Mouse (Mus musculus) gastrocnemius, adult 2 months (tissue): ENCODE results near the gene Gm44790. TPM values are rescaled to one million over a fixed set of nuclear protein-coding genes. Genes with fewer than 3 reads are reported as not detected.

Source experiments
- DNase-seq: peaks from one replicate; pipeline ENCODE4 v3.0.0; 2022
- H3K27ac ChIP-seq: fragments of 200-600 bp; 2 replicates; pipeline ENCODE4 v1.8.1; 2022; ENCODE audit warnings: mild to moderate bottlenecking
- H3K4me3 ChIP-seq: fragments of 200-600 bp; 2 replicates; pipeline ENCODE4 v1.8.1; 2022; ENCODE audit warnings: mild to moderate bottlenecking, moderate library complexity
- CTCF ChIP-seq: fragments of 200-600 bp; IDR thresholded peaks from 2 replicates; pipeline ENCODE4 v1.8.1; 2022; ENCODE audit warnings: antibody characterized with exemption, mild to moderate bottlenecking, moderate library complexity
- intact Hi-C: fragments of 180-260 bp; cut with DNase I; formaldehyde crosslinking; loops from one replicate; pipeline ENCODE4 v1.15.1; 2025
- total RNA-seq, 2 experiments: library from RNA; stranded (reverse); gene quantifications; 2 replicates each; pipeline ENCODE4 v1.2.3; 2021

The Gm44790 gene
- total RNA-seq, 2 experiments from 2014 or later, result 0.53 TPM; not detected in 1

- H3K4me3 ChIP-seq, result peak overlapping the region; percentile 80
- H3K27ac ChIP-seq, result peak overlapping the region; percentile 87
- intact Hi-C loops, result no loop called here
- TF ChIP-seq CTCF, result no peak
- no peak for DNase-seq
These were observed 30.5 kb upstream of the Gm44790 start for GRCm38 (mm10) chr6:86395969-86396368.

DNA sequence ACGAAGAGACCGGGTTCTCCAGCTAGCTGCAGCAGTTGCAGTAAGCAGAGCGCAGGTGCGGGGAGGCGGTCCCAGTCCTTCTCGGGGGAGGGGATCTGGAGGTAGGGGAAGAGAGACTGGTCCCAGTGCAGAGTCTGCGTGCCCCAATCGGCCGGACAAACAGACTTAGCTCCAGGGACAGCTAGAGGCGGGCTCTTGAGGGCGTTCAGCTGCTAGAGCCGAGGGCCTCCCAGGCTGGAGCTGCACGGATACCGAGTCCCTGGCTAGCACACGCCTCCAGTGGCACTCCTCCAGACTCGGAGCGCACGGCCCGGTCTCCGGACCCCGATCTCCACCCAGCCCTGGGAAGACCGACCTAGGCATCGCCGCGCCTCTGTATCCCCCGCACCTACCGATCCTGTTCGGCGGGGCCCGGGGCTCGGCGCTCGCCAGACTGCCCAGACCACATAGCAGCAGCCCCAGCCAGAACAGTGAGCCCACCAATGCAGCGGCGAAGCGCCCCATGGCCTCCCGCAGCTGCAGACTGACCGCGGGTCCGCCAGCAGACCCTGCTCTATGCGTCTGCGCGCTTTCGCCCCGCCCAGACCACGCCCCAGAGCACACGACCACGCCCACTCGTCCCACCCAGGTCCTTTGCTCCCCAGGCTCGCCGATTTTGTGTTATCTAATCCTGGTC, 29.7 kb upstream of the Gm44790 start, which contains the start of gene Pcyox1:
Pcyox1 (minus strand) TSS at position 574 of the 676 bp plus-strand sequence.
- TF ChIP-seq CTCF, result no peak
- Histone ChIP-seq H3K4me3 (peak within 1 kb of the TSS; percentile 80), H3K27ac (peak within 1 kb of the TSS; percentile 87)
- peak; percentile 91 for DNase-seq
- intact Hi-C loops, result no loop called here

DNA sequence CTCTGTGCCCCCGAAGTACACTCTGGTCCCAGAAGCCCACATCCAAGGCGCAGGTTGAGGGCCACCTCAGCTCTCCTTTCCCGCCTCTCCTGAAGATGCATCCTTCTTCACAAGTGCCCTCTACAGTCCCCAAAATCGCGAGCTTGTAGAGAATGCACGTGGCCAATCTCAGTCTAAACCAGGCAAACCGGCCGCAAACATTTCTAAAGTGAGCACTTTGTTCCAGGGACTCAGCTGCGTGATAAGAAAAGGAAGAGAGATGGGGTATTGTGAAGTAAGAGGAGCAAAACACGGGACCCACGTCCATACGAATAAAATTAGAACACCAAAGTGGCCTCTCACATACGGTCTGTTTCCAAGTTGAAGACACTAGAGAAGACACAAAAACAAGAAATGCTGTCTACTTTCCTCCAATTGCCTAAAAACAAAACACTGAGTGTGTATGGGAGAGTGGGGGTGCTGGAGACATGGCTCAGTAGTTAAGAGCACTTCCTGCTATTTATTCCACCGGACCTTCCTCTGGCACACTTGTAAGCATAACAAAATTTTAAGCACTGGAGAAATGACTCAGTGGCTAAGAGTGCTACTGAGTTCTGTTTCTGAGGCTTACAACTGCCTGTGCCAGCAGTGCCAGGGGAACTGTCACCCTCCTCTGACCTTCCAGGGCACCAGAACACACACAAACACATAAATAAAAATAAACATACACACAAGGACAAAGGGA, 29.0 kb upstream of the Gm44790 start:
- peak overlapping the region; percentile 80 for H3K4me3 ChIP-seq
- no peak for DNase-seq
- H3K27ac ChIP-seq, result peak overlapping the region; percentile 87
- intact Hi-C loops, result no loop called here
- TF ChIP-seq CTCF, result no peak

DNA sequence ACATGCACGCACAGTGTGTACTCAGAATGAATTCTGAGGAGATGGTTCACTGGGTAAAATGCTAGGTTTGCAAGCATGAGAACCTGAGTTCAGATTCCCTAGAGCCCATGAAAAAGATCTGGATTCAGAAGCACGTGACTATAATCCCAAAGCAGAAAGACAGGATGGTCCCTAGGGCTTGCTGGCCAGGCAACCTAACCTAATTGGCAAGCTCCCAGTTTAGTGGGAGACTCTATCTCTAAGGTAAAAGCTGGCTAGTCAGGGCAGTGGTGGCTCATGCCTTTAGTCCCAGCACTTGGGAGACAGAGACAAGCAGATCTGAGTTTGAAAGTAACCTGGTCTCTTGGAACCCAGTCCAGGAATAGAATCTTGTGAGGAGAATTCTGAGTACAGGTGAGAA, 27.5 kb upstream of the Gm44790 start:
- Histone ChIP-seq H3K4me3 (no peak overlapping the region), H3K27ac (no peak overlapping the region)
- DNase-seq, result no peak
- intact Hi-C loops, result no loop called here
- no peak for TF ChIP-seq CTCF

- H3K4me3 ChIP-seq, result no peak overlapping the region
- intact Hi-C loops, result loop anchor here (5.0 kb wide), 1 partner anchor 258 kb away; no protein-coding TSS in a partner anchor
- TF ChIP-seq CTCF, result no peak
These were observed 26.5 kb upstream of the Gm44790 start for GRCm38 (mm10) chr6:86399995-86400394.

GRCm38 (mm10) chr6:86400972-86401371, 25.5 kb upstream of the Gm44790 start:
- Histone ChIP-seq H3K27ac (peak overlapping the region; percentile 48; the same call in 1 of the 2 replicates), H3K4me3 (peak overlapping the region; percentile 59)
- TF ChIP-seq CTCF, result peak; percentile 88
- intact Hi-C loops, result loop anchor here (1.0 to 5.0 kb wide), 2 partner anchors 36 to 259 kb away; partner anchors contain the start of gene Fam136a
- peak; percentile 79 for DNase-seq

More at GRCm38 (mm10) chr6:86399995-86400394, 26.5 kb upstream of the Gm44790 start:
- DNase-seq, result no peak
- no peak overlapping the region for H3K27ac ChIP-seq

GRCm38 (mm10) chr6:86402681-86403607, 23.5 kb upstream of the Gm44790 start:
- Histone ChIP-seq H3K27ac (peak overlapping the region; percentile 95), H3K4me3 (peak overlapping the region; percentile 81)
- intact Hi-C loops, result loop anchor here (5.0 kb wide), 1 partner anchor 261 kb away; no protein-coding TSS in a partner anchor
- no peak for DNase-seq
- no peak for TF ChIP-seq CTCF

DNA sequence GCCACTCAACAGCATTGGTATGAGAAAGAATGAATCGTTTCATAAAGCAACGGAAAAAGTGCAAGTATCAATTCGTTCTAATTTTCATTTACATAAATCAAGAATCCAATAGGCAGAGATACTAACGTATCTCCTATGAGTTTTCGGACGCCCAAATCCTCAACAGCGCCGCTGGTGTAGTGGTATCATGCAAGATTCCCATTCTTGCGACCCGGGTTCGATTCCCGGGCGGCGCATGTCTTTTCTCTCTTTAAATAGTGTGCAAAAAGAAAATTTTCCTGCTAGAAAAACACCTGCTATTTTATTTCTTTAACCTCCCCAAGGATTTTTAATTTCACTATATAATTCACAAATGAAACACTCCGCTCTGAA, 22.7 kb upstream of the Gm44790 start:
- intact Hi-C loops, result loop anchor here (5.0 kb wide), 1 partner anchor 261 kb away; no protein-coding TSS in a partner anchor
- DNase-seq, result no peak
- Histone ChIP-seq H3K4me3 (peak overlapping the region; percentile 81), H3K27ac (peak overlapping the region; percentile 95)
- TF ChIP-seq CTCF, result peak; percentile 8; the same call in 1 of the 2 replicates

DNA sequence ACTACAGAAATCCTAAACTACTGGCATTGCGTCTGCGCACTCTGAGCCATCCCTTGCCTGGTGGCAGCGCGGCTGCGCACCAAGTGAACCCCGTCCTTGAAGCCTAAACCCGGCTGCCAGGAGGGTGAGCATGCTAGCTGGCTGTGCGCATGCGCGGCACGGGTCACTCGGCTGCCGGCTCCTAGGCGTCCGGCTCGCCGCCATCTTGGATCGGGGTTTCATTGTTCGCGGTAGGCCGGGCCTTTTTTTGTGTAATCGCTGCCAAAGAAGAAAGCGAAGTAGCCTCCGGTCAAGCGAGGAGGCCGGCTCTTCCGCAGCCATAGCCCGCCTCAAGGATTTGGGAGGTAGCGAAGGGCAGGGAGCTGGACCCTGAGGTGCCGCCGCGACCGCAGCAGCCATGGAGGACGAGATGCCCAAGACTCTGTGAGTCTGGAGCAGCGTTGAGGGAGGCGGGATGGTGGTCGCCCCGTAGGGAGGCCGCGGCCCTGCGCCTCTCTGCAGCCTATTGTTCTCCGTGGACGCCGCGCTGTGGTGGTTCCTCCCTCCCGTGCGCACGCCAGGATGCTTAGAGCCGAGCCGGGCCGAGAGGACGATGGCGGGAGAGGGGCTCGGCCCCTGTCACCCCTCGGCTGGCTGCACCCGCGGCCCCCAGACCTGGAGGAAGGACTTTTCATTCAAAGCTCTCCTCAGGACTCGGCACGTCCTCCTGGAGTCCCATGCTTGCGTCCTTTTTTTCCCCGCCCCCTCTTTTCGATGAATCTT, 22.2 kb upstream of the Gm44790 start, which contains the start of gene Tia1:
Tia1 (plus strand) TSS at position 120 of the 762 bp plus-strand sequence.
- intact Hi-C loops, result loop anchor here (5.0 kb wide), 1 partner anchor 262 kb away; no protein-coding TSS in a partner anchor
- Histone ChIP-seq H3K4me3 (peak within 1 kb of the TSS; percentile 81), H3K27ac (peak within 1 kb of the TSS; percentile 95)
- no peak; the same call in 1 of the 2 replicates for TF ChIP-seq CTCF
- peak; percentile 99 for DNase-seq

- no peak for DNase-seq
- intact Hi-C loops, result loop anchor here (5.0 kb wide), 1 partner anchor 263 kb away; no protein-coding TSS in a partner anchor
- TF ChIP-seq CTCF, result no peak
- peak overlapping the region; percentile 81 for H3K4me3 ChIP-seq
- H3K27ac ChIP-seq, result peak overlapping the region; percentile 95
These were observed 21.5 kb upstream of the Gm44790 start for GRCm38 (mm10) chr6:86404996-86405395.

DNA sequence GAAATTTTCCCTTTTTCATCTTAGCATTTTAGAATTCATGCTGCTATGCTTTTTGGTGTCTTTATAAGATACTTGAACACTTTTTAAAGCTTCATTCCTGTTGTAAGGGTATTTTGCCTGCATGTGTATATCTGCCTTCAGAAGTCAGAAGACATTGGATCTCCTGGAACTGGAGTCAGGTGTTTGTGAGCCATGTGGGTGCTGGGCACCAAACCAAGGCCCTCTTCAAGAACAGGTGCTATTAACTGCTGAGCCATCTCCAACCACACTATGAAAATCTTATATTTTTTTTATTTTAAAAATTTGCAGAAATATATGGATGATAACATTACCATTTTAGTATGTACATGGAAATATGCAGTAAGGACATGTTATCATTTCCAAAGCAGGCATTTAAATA, 20.2 kb upstream of the Gm44790 start:
- Histone ChIP-seq H3K4me3 (peak overlapping the region; percentile 81), H3K27ac (peak overlapping the region; percentile 95)
- DNase-seq, result peak; percentile 70
- intact Hi-C loops, result no loop called here
- no peak for TF ChIP-seq CTCF
